Mouse (Mus musculus) ES-Bruce4 (cell line): ENCODE measurements around the gene Zap70. TPM values are rescaled to one million over a fixed set of nuclear protein-coding genes. Genes with fewer than 3 reads are reported as not detected.
A peak's percentile ranks its signal among the peaks of the same experiment; 100 is the strongest.

ENCODE experiments used
- H3K27ac ChIP-seq: 2 replicates; pipeline ENCODE4 v1.5.1; 2012; ENCODE audit warnings: low read length, inconsistent platforms; ENCODE audit not compliant: insufficient read depth
- H3K27me3 ChIP-seq: 2 replicates; pipeline ENCODE4 v1.6.1; 2012; ENCODE audit warnings: mild to moderate bottlenecking, low read length, inconsistent platforms; ENCODE audit not compliant: control insufficient read depth, poor library complexity, insufficient read depth, severe bottlenecking
- H3K36me3 ChIP-seq: 2 replicates; pipeline ENCODE4 v1.6.1; 2012; ENCODE audit warnings: inconsistent platforms, mild to moderate bottlenecking, low read length, moderate library complexity; ENCODE audit not compliant: control insufficient read depth, poor library complexity, insufficient read depth, severe bottlenecking
- H3K4me1 ChIP-seq: one replicate; pipeline ENCODE4 v1.8.1; 2011; ENCODE audit warnings: low read length; ENCODE audit not compliant: control insufficient read depth, insufficient read depth
- H3K4me3 ChIP-seq: 2 replicates; pipeline ENCODE4 v1.5.1; 2011; ENCODE audit warnings: low read depth, mild to moderate bottlenecking, low read length
- H3K9ac ChIP-seq: 2 replicates; pipeline ENCODE4 v1.6.1; 2012; ENCODE audit warnings: low read depth, mild to moderate bottlenecking, inconsistent platforms; ENCODE audit not compliant: poor library complexity, severe bottlenecking
- H3K9me3 ChIP-seq: replicated peaks from 2 replicates; pipeline ENCODE4 v1.6.1; 2012; ENCODE audit warnings: mild to moderate bottlenecking, low read length, inconsistent platforms; ENCODE audit not compliant: control insufficient read depth, poor library complexity, insufficient read depth, severe bottlenecking
- CTCF ChIP-seq: IDR thresholded peaks from one replicate; pipeline ENCODE4 v1.8.1; 2011; ENCODE audit warnings: low read depth, low read length
- EP300 ChIP-seq: IDR thresholded peaks from 2 replicates; pipeline ENCODE4 v1.6.1; 2011; ENCODE audit warnings: low read depth, low read length; ENCODE audit not compliant: insufficient read depth
- POLR2A ChIP-seq: IDR thresholded peaks from one replicate; pipeline ENCODE4 v1.8.1; 2011; ENCODE audit warnings: low read length; ENCODE audit not compliant: insufficient read depth
- polyA plus RNA-seq: library from polyadenylated mRNA; stranded (reverse); fragments of >200 nt; gene quantifications from 2 replicates; pipeline ENCODE4 v1.2.4, GENCODE M21; 2011; ENCODE audit warnings: low read depth; ENCODE audit not compliant: missing spikeins, insufficient read depth, insufficient read length

Gene Zap70
- polyA plus RNA-seq, 1 experiment, result 1.5 TPM

GRCm38 (mm10) chr1:36739231-36739630, 22.4 kb upstream of the Zap70 start:
- no peak overlapping the region for H3K9ac ChIP-seq
- no peaks in the 10 kb centered on the region for H3K36me3 ChIP-seq
- TF ChIP-seq CTCF, result no peak
- no peak for TF ChIP-seq POLR2A
- no peak overlapping the region for H3K27ac ChIP-seq
- no peak overlapping the region for H3K4me3 ChIP-seq
- no peaks in the 10 kb centered on the region for H3K27me3 ChIP-seq
- H3K4me1 ChIP-seq, result peaks cover 1% of the 10 kb centered on the region
- no peaks in the 10 kb centered on the region for H3K9me3 ChIP-seq

DNA sequence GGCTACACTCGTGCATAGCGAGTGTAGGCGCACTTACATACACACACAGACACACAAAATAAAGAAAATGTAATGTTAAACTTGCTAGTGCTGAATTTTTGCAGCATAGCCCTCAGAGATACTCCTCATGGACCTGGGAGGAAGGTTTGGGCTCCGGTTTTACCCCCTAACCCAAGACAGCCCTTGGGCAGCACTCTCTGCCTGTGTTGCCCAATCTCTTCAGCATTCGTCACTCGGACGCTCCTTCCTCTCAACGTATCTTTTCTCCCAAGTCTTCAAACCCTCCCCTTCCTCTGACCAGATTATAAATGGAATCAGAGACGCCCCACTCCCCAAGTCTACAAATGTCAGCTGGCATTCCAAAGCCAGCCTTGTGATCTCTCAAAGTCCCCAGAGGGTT, 18.6 kb upstream of the Zap70 start:
- no peaks in the 10 kb centered on the region for H3K27me3 ChIP-seq
- TF ChIP-seq POLR2A (no peak), EP300 (no peak), CTCF (no peak)
- H3K27ac ChIP-seq, result no peak overlapping the region
- H3K9ac ChIP-seq, result no peak overlapping the region
- H3K4me3 ChIP-seq, result no peak overlapping the region
- H3K9me3 ChIP-seq, result no peaks in the 10 kb centered on the region
- no peaks in the 10 kb centered on the region for H3K36me3 ChIP-seq
- peaks cover 1% of the 10 kb centered on the region for H3K4me1 ChIP-seq

DNA sequence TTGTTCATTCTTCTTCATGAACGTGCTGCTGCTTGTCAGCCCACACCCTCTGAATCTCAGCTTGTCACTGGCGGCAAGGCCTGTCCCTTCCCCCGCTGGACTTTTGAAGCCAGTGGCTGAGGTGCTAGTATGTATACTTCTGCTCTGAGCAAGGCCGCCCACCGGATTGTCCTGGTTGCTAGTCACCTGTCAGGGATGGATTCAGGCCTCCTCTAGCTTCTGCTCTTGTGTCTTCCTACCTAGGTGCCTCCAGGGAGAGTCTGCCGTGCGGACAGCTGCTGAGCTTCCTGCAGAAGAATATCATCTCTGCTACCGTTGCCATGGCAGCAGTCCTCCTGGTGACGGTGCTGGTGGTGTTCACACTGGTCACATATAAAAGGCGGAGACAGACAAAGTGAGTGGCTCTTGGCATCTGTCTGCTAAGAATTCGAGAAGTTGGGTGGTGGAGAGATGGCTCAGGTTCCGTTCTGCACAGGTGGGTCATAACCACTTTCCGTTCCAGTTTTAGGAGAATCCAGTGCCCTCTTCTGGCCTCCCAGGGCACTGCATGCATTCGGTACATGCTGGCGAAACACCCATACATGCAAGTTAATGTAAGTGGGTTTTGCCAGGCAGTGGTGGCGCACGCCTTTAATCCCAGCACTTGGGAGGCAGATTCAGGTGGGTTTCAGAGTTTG, 17.2 kb upstream of the Zap70 start:
- peak; percentile 82 for TF ChIP-seq CTCF
- TF ChIP-seq POLR2A, result no peak
- peak overlapping the region; percentile 34 for H3K4me3 ChIP-seq

DNA sequence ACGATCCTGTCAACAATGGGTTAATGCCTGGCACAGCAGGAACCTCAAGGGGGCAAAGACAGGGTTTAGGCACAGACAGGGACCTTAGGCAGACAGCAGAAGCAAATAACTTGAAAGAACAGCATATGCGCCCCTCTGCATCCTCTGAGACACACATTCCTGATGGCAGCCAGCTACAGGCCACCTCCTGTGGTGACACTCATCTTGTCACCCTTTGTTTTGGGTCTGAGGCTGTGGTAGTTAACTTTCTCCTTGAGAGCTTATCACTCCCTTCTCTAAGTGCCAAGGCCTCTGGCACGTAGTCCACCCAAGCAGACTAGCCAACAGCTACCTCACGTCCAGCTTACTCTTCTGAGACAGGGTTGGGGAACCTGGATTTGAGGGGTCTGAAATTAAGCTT, 15.9 kb upstream of the Zap70 start:
- Histone ChIP-seq H3K9ac (no peak overlapping the region), H3K4me1 (peaks cover 1% of the 10 kb centered on the region), H3K36me3 (no peaks in the 10 kb centered on the region), H3K9me3 (no peaks in the 10 kb centered on the region), H3K27ac (no peak overlapping the region), H3K27me3 (no peaks in the 10 kb centered on the region), H3K4me3 (no peak overlapping the region)
- no peak for TF ChIP-seq CTCF
- TF ChIP-seq POLR2A, result no peak
- no peak for TF ChIP-seq EP300

More for the DNA sequence above, 17.2 kb upstream of the Zap70 start:
- no peaks in the 10 kb centered on the region for H3K9me3 ChIP-seq
- H3K27me3 ChIP-seq, result no peaks in the 10 kb centered on the region
- H3K36me3 ChIP-seq, result no peaks in the 10 kb centered on the region
- no peak overlapping the region for H3K9ac ChIP-seq
- peaks cover 1% of the 10 kb centered on the region for H3K4me1 ChIP-seq
- no peak overlapping the region for H3K27ac ChIP-seq

GRCm38 (mm10) chr1:36746452-36746851, 15.1 kb upstream of the Zap70 start:
- Histone ChIP-seq H3K4me1 (peaks cover 1% of the 10 kb centered on the region), H3K9ac (no peak overlapping the region), H3K4me3 (no peak overlapping the region), H3K9me3 (no peaks in the 10 kb centered on the region), H3K36me3 (no peaks in the 10 kb centered on the region), H3K27me3 (no peaks in the 10 kb centered on the region), H3K27ac (no peak overlapping the region)
- no peak for TF ChIP-seq POLR2A
- TF ChIP-seq CTCF, result peak; percentile 91
- no peak for TF ChIP-seq EP300

DNA sequence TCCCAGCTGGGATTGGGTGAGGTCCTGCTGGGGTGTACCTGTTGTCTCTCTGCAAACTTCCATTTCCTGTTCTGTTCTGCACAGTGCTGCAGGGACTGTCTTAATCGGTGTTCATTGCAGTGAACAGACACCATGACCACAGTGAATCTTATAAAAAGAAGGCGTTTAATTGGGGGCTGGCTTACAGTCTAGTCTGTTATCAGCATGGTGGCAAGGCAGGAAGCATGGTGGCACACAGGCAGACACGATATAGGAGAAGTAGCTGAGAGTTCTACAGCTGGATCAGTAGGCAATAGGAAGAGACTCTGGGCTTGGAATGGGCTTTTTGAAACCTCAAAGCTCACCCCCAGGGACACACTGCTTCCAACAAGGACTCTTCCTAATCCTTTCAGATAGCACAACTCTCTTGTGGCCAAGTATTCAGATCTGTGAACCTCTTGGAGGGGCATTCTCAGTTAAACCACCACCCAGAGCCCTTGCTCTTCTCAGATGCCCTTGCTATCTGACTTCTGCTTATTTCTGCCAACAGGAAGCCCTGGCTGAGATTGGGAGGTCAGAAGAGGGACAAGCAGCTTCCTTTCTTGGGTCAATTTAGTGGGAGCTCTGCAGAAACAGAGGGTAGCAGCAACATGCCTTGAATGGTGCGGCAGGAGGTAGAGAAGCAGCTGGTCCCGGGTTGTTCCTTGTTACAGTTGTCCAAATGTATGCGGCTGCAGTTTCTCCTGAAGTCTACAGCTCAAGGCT, 7.5 kb upstream of the Zap70 start:
- H3K9me3 ChIP-seq, result no peaks in the 10 kb centered on the region
- H3K4me1 ChIP-seq, result no peaks in the 10 kb centered on the region
- no peaks in the 10 kb centered on the region for H3K27me3 ChIP-seq
- TF ChIP-seq CTCF (no peak), POLR2A (no peak), EP300 (no peak)
- no peak overlapping the region for H3K9ac ChIP-seq
- H3K36me3 ChIP-seq, result no peaks in the 10 kb centered on the region
- H3K27ac ChIP-seq, result no peak overlapping the region
- no peak overlapping the region for H3K4me3 ChIP-seq
